Mouse (Mus musculus) heart, embryonic 15.5 days (tissue): Measurements from ENCODE around the gene Dxo. TPM values are rescaled to one million over a fixed set of nuclear protein-coding genes. Genes with fewer than 3 reads are reported as not detected.

ENCODE experiments used
- ATAC-seq: fragments of 200-750 bp; cut with Nextera tagmentation; replicated peaks from 2 replicates; pipeline ENCODE4 v1.8.0; 2017; ENCODE audit warnings: low read depth, moderate TSS enrichment; ENCODE audit not compliant: insufficient number of reproducible peaks, insufficient read depth, low FRiP score
- H3K27ac ChIP-seq: fragments of 300-500 bp; sonication (generic); 2 replicates; pipeline ENCODE4 v1.5.1; 2015; ENCODE audit warnings: mild to moderate bottlenecking, inconsistent platforms
- H3K27me3 ChIP-seq: fragments of 300-500 bp; sonication (generic); 2 replicates; pipeline ENCODE4 v1.6.1; 2015; ENCODE audit warnings: inconsistent platforms
- H3K36me3 ChIP-seq: fragments of 300-500 bp; sonication (generic); 2 replicates; pipeline ENCODE4 v1.6.1; 2015; ENCODE audit warnings: mild to moderate bottlenecking, inconsistent platforms
- H3K4me1 ChIP-seq: fragments of 300-500 bp; sonication (generic); replicated peaks from 2 replicates; pipeline ENCODE4 v1.6.1; 2015; ENCODE audit warnings: inconsistent platforms
- H3K4me2 ChIP-seq: fragments of 300-500 bp; sonication (generic); 2 replicates; pipeline ENCODE4 v1.6.1; 2015; ENCODE audit warnings: inconsistent platforms, mild to moderate bottlenecking, moderate library complexity
- H3K4me3 ChIP-seq: fragments of 300-500 bp; sonication (generic); 2 replicates; pipeline ENCODE4 v1.5.1; 2015; ENCODE audit warnings: mild to moderate bottlenecking, inconsistent platforms
- H3K9ac ChIP-seq: fragments of 300-500 bp; sonication (generic); 2 replicates; pipeline ENCODE4 v1.6.1; 2015; ENCODE audit warnings: mild to moderate bottlenecking, inconsistent platforms
- H3K9me3 ChIP-seq: fragments of 300-500 bp; sonication (generic); replicated peaks from 2 replicates; pipeline ENCODE4 v1.6.1; 2016; ENCODE audit warnings: inconsistent platforms
- WGBS: fragments of 180-500 bp; shearing (Covaris S2); methylation state at CpG from one replicate; pipeline ENCODE4 v1.1.7; 2015; ENCODE audit warnings: mixed read lengths; 5-methylcytosine and 5-hydroxymethylcytosine counted together
- microRNA-seq: library from miRNA; unstranded; fragments of <30 nt; microRNA quantifications from one replicate; pipeline ENCODE4, GENCODE M21; 2016
- polyA plus RNA-seq: library from polyadenylated mRNA; unstranded; fragments of >200 nt; fragmentation: Nextera tagmentation; extraction: Ambion mirVana; gene quantifications from 2 replicates; pipeline ENCODE4 v1.2.1, GENCODE M21; 2015

The Dxo gene
- polyA plus RNA-seq, 1 experiment from 2014 or later: 32.0 TPM

DNA sequence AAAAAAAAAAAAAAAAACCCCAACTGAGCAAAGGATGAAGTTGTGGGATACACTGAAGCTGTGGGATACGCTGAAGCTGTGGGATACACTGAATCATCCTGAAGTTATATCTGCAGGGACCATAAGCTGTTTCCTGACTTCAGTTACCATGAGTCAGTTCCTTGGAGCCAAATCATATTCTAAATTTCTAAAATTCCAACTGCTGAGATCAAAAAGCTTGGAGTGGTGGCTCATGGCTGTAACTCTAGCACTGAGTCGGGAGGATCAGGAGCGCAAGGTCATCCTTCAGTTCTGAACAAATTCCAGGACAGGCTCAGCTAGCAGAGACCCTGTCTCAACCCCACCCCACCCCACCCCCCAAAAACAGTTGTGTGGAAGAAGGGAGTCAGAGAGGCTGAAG lies 48.8 kb downstream of the Dxo start:
- no peaks in the 10 kb centered on the region for H3K36me3 ChIP-seq
- H3K4me3 ChIP-seq: no peak overlapping the region
- no peak overlapping the region for H3K4me2 ChIP-seq
- H3K4me1 ChIP-seq: peaks cover 6% of the 10 kb centered on the region
- no peaks in the 10 kb centered on the region for H3K9me3 ChIP-seq
- no peak for ATAC-seq
- 47% methylated on average over 3 of the region's 3 CpGs for WGBS
- H3K9ac ChIP-seq: no peak overlapping the region
- no peaks in the 10 kb centered on the region for H3K27me3 ChIP-seq
- no peak overlapping the region for H3K27ac ChIP-seq

- Histone ChIP-seq H3K9me3 (no peaks in the 10 kb centered on the region), H3K4me3 (no peak overlapping the region), H3K4me2 (no peak overlapping the region), H3K27ac (no peak overlapping the region), H3K27me3 (no peaks in the 10 kb centered on the region), H3K36me3 (no peaks in the 10 kb centered on the region), H3K4me1 (no peaks in the 10 kb centered on the region), H3K9ac (no peak overlapping the region)
- 80% methylated on average over 5 of the region's 5 CpGs for WGBS
- no peak for ATAC-seq
Measured at GRCm38 (mm10) chr17:34887942-34888341, 51.1 kb downstream of the Dxo start.

Small RNA genes lying within 50 kb of the gene (microRNA-seq; reads per million reads assigned to microRNA genes)
- gene Mir6970 (1.1 reads per million), gene Mir6971 (1.1 reads per million), gene Mir6972 (not detected)

Other genes starting within 250 kb of the Dxo start
- gene Gpsm3, start 247.2 kb upstream of the Dxo start, polyA plus RNA-seq: 5.5 and 13.1 TPM in 2 replicates
- gene Pbx2, start 245.8 kb upstream of the Dxo start, polyA plus RNA-seq: 4.8 and 5.5 TPM in 2 replicates
- gene Ager, start 239.2 kb upstream of the Dxo start, polyA plus RNA-seq: 6.4 and 12.3 TPM in 2 replicates
- 99.7 and 111 TPM in 2 replicates for gene Rnf5, start 233.3 kb upstream of the Dxo start, polyA plus RNA-seq
- 45.7 and 53.9 TPM in 2 replicates for gene Agpat1, start 232.8 kb upstream of the Dxo start, polyA plus RNA-seq
- gene Egfl8, start 221.0 kb upstream of the Dxo start, polyA plus RNA-seq: 1.3 and 2.2 TPM in 2 replicates
- gene Ppt2, start 208.5 kb upstream of the Dxo start, polyA plus RNA-seq: 22.9 and 24.8 TPM in 2 replicates
- gene Prrt1, start 207.5 kb upstream of the Dxo start, polyA plus RNA-seq: 0.42 and 1.2 TPM in 2 replicates
- 10.7 and 12.9 TPM in 2 replicates for gene Fkbpl, start 192.3 kb upstream of the Dxo start, polyA plus RNA-seq
- gene Atf6b, start 189.9 kb upstream of the Dxo start, polyA plus RNA-seq: 39.6 and 54.5 TPM in 2 replicates
- 2.3 and 3.2 TPM in 2 replicates for gene Tnxb, start 166.5 kb upstream of the Dxo start, polyA plus RNA-seq
- gene C4b, start 93.1 kb upstream of the Dxo start, polyA plus RNA-seq: 0.53 and 0.77 TPM in 2 replicates
- gene Cyp21a1, start 32.5 kb upstream of the Dxo start, polyA plus RNA-seq: 0.93 TPM in 1 of 2 replicates, not detected in the other
- gene Stk19, start 74 bp upstream of the Dxo start, polyA plus RNA-seq: 19.4 and 23.4 TPM in 2 replicates
- gene Skiv2l, start 13.2 kb downstream of the Dxo start, polyA plus RNA-seq: 23.6 and 35.9 TPM in 2 replicates
- gene Nelfe, start 13.4 kb downstream of the Dxo start, polyA plus RNA-seq: 53.3 and 70.9 TPM in 2 replicates
- 1.8 and 4.3 TPM in 2 replicates for gene Cfb, start 25.5 kb downstream of the Dxo start, polyA plus RNA-seq
- gene Zbtb12, start 42.5 kb downstream of the Dxo start, polyA plus RNA-seq: 1.1 and 1.8 TPM in 2 replicates
- gene Gm20547, start 45.0 kb downstream of the Dxo start, polyA plus RNA-seq: not detected in 2 replicates
- gene C2, start 61.2 kb downstream of the Dxo start, polyA plus RNA-seq: 2.0 and 3.3 TPM in 2 replicates
- 31.7 and 48.8 TPM in 2 replicates for gene Ehmt2, start 61.5 kb downstream of the Dxo start, polyA plus RNA-seq
- 0.08 TPM in 1 of 2 replicates, not detected in the other for gene Slc44a4, start 77.4 kb downstream of the Dxo start, polyA plus RNA-seq
- gene Neu1, start 94.2 kb downstream of the Dxo start, polyA plus RNA-seq: 16.1 and 19.9 TPM in 2 replicates
- gene Hspa1b, start 122.2 kb downstream of the Dxo start, polyA plus RNA-seq: 0.16 and 0.30 TPM in 2 replicates
- not detected in 2 replicates for gene Gm20481, start 132.9 kb downstream of the Dxo start, polyA plus RNA-seq
- gene Hspa1a, start 135.1 kb downstream of the Dxo start, polyA plus RNA-seq: 3.5 and 4.8 TPM in 2 replicates
- 2.1 and 2.6 TPM in 2 replicates for gene Hspa1l, start 135.7 kb downstream of the Dxo start, polyA plus RNA-seq
- gene Lsm2, start 144.8 kb downstream of the Dxo start, polyA plus RNA-seq: 116 and 132 TPM in 2 replicates
- 43.0 and 89.7 TPM in 2 replicates for gene Vars, start 164.0 kb downstream of the Dxo start, polyA plus RNA-seq
- 0.24 and 0.31 TPM in 2 replicates for gene Vwa7, start 179.6 kb downstream of the Dxo start, polyA plus RNA-seq
- gene Sapcd1, start 191.0 kb downstream of the Dxo start, polyA plus RNA-seq: 1.4 and 2.8 TPM in 2 replicates
- 2.7 and 3.8 TPM in 2 replicates for gene Msh5, start 209.7 kb downstream of the Dxo start, polyA plus RNA-seq
- 307 and 332 TPM in 2 replicates for gene Clic1, start 212.9 kb downstream of the Dxo start, polyA plus RNA-seq
- gene Ddah2, start 222.0 kb downstream of the Dxo start, polyA plus RNA-seq: 168 and 202 TPM in 2 replicates
- 0.14 TPM in 1 of 2 replicates, not detected in the other for gene Ly6g6c, start 228.4 kb downstream of the Dxo start, polyA plus RNA-seq
- 0.77 and 0.81 TPM in 2 replicates for gene Mpig6b, start 229.2 kb downstream of the Dxo start, polyA plus RNA-seq
- 0.29 and 0.31 TPM in 2 replicates for gene Ly6g6e, start 239.9 kb downstream of the Dxo start, polyA plus RNA-seq
- 2.2 and 2.4 TPM in 2 replicates for gene Ly6g6d, start 241.0 kb downstream of the Dxo start, polyA plus RNA-seq
- gene Ly6g6f, start 248.6 kb downstream of the Dxo start, polyA plus RNA-seq: 0.16 and 0.29 TPM in 2 replicates